Mouse (Mus musculus) left cerebral cortex, adult 2 months (tissue): ENCODE measurements around the gene Hspb11. TPM values are rescaled to one million over a fixed set of nuclear protein-coding genes. Genes with fewer than 3 reads are reported as not detected.

Source experiments
- DNase-seq, 2 experiments: peaks; one replicate each; pipeline ENCODE4 v3.0.0; 2021 to 2022; ENCODE audit warnings: low spot score in 2 of 2, mixed read lengths in 1 of 2; ENCODE audit errors: extremely low spot score in 1 of 2
- H3K27ac ChIP-seq: fragments of 200-600 bp; 2 replicates; pipeline ENCODE4 v1.8.1; 2022
- H3K4me3 ChIP-seq: fragments of 200-600 bp; 2 replicates; pipeline ENCODE4 v1.8.1; 2022
- CTCF ChIP-seq: fragments of 200-600 bp; IDR thresholded peaks from 2 replicates; pipeline ENCODE4 v1.8.1; 2022; ENCODE audit warnings: antibody characterized with exemption, mild to moderate bottlenecking, moderate library complexity
- intact Hi-C: fragments of 180-260 bp; cut with DNase I; formaldehyde crosslinking; loops from one replicate; pipeline ENCODE4 v1.15.1; 2025
- total RNA-seq, 2 experiments: library from RNA; stranded (reverse); gene quantifications; 2 replicates each; pipeline ENCODE4 v1.2.3; 2021

Gene Hspb11
- total RNA-seq, 2 experiments from 2014 or later: 13.9 to 17.7 TPM

GRCm38 (mm10) chr4:107260001-107260400 is 6.6 kb downstream of the Hspb11 start:
- intact Hi-C loops: no loop called here
- no peak overlapping the region for H3K27ac ChIP-seq
- DNase-seq: no peak
- no peak overlapping the region for H3K4me3 ChIP-seq
- no peak for TF ChIP-seq CTCF

GRCm38 (mm10) chr4:107273683-107274082 is 20.3 kb downstream of the Hspb11 start:
- no peak for DNase-seq
- H3K4me3 ChIP-seq: no peak overlapping the region
- TF ChIP-seq CTCF: no peak
- intact Hi-C loops: no loop called here
- no peak overlapping the region for H3K27ac ChIP-seq

GRCm38 (mm10) chr4:107274511-107274910 is 21.1 kb downstream of the Hspb11 start:
- intact Hi-C loops: no loop called here
- no peak for TF ChIP-seq CTCF
- DNase-seq: no peak
- Histone ChIP-seq H3K4me3 (no peak overlapping the region), H3K27ac (no peak overlapping the region)

- intact Hi-C loops: no loop called here
- no peak for TF ChIP-seq CTCF
- Histone ChIP-seq H3K27ac (no peak overlapping the region), H3K4me3 (no peak overlapping the region)
- DNase-seq: no peak
These were observed 24.9 kb downstream of the Hspb11 start for GRCm38 (mm10) chr4:107278188-107278707.

- no peak for TF ChIP-seq CTCF
- Histone ChIP-seq H3K4me3 (no peak overlapping the region), H3K27ac (no peak overlapping the region)
- no peak for DNase-seq
- intact Hi-C loops: no loop called here
These were observed 27.6 kb downstream of the Hspb11 start for GRCm38 (mm10) chr4:107280843-107281475.

GRCm38 (mm10) chr4:107285446-107286200 is 32.2 kb downstream of the Hspb11 start:
- intact Hi-C loops: no loop called here
- DNase-seq: no peak
- no peak overlapping the region for H3K4me3 ChIP-seq
- no peak for TF ChIP-seq CTCF
- H3K27ac ChIP-seq: no peak overlapping the region

- intact Hi-C loops: no loop called here
- TF ChIP-seq CTCF: no peak
- Histone ChIP-seq H3K4me3 (no peak overlapping the region), H3K27ac (no peak overlapping the region)
- DNase-seq: no peak
These were observed 33.0 kb downstream of the Hspb11 start for GRCm38 (mm10) chr4:107286386-107286785.

- DNase-seq: no peak
- TF ChIP-seq CTCF: no peak
- no peak overlapping the region for H3K4me3 ChIP-seq
- intact Hi-C loops: no loop called here
- H3K27ac ChIP-seq: no peak overlapping the region
These were observed 34.1 kb downstream of the Hspb11 start for GRCm38 (mm10) chr4:107287517-107287916.

GRCm38 (mm10) chr4:107291611-107292272 is 38.3 kb downstream of the Hspb11 start:
- DNase-seq: no peak
- Histone ChIP-seq H3K27ac (peak overlapping the region; percentile 63), H3K4me3 (no peak overlapping the region)
- intact Hi-C loops: no loop called here
- no peak for TF ChIP-seq CTCF

- no peak for DNase-seq
- Histone ChIP-seq H3K27ac (peak overlapping the region; percentile 63; the same call in 1 of the 2 replicates), H3K4me3 (no peak overlapping the region)
- intact Hi-C loops: no loop called here
- no peak for TF ChIP-seq CTCF
These were observed 38.9 kb downstream of the Hspb11 start for GRCm38 (mm10) chr4:107292273-107292662.

- H3K27ac ChIP-seq: no peak overlapping the region
- no peak overlapping the region for H3K4me3 ChIP-seq
- no peak for DNase-seq
- intact Hi-C loops: no loop called here
- TF ChIP-seq CTCF: no peak
These were observed 44.7 kb downstream of the Hspb11 start for GRCm38 (mm10) chr4:107298071-107298606.
